Mouse (Mus musculus) liver, adult 2 months (tissue): ENCODE measurements around the gene Cep112. TPM values are rescaled to one million over a fixed set of nuclear protein-coding genes. Genes with fewer than 3 reads are reported as not detected.
A peak's percentile ranks its signal among the peaks of the same experiment; 100 is the strongest.

Source experiments
- DNase-seq: peaks from one replicate; pipeline ENCODE4 v3.0.0-alpha.2; 2011; ENCODE audit warnings: low read depth, low spot score; ENCODE audit errors: extremely low read depth
- H3K27ac ChIP-seq: fragments of 200-500 bp; replicated peaks from 2 replicates; pipeline ENCODE4 v1.5.1; 2012; ENCODE audit warnings: low read depth, mild to moderate bottlenecking, control low read depth, inconsistent platforms, low read length; ENCODE audit not compliant: insufficient read depth
- H3K27me3 ChIP-seq: fragments of 200-500 bp; 2 replicates; pipeline ENCODE4 v1.6.1; 2012; ENCODE audit warnings: mild to moderate bottlenecking, moderate library complexity, low read length, inconsistent platforms; ENCODE audit not compliant: control insufficient read depth, insufficient read depth
- H3K36me3 ChIP-seq: fragments of 200-500 bp; 2 replicates; pipeline ENCODE4 v1.6.1; 2012; ENCODE audit warnings: low read length, inconsistent platforms; ENCODE audit not compliant: control insufficient read depth, insufficient read depth
- H3K4me1 ChIP-seq: fragments of 200-500 bp; 2 replicates; pipeline ENCODE4 v1.6.1; 2011; ENCODE audit warnings: low read length; ENCODE audit not compliant: control insufficient read depth, insufficient read depth
- H3K4me3 ChIP-seq: fragments of 200-500 bp; 2 replicates; pipeline ENCODE4 v1.5.1; 2011; ENCODE audit warnings: low read depth, mild to moderate bottlenecking, control low read depth, low read length, moderate library complexity; ENCODE audit not compliant: insufficient read depth
- H3K79me2 ChIP-seq: fragments of 200-500 bp; 2 replicates; pipeline ENCODE4 v1.6.1; 2012; ENCODE audit warnings: inconsistent platforms, mild to moderate bottlenecking, low read length, moderate library complexity; ENCODE audit not compliant: control insufficient read depth, insufficient read depth
- H3K9ac ChIP-seq: fragments of 200-500 bp; 2 replicates; pipeline ENCODE4 v1.6.1; 2012; ENCODE audit warnings: low read depth, mild to moderate bottlenecking, control low read depth, inconsistent platforms, low read length
- CTCF ChIP-seq: fragments of 200-500 bp; IDR thresholded peaks from 2 replicates; pipeline ENCODE4 v1.5.1; 2011; ENCODE audit warnings: low read depth, low read length, control low read depth
- POLR2A ChIP-seq: fragments of 200-500 bp; IDR thresholded peaks from 2 replicates; pipeline ENCODE4 v1.6.1; 2011; ENCODE audit warnings: low read length, control low read depth; ENCODE audit not compliant: insufficient read depth; ENCODE audit errors: extremely low read depth
- WGBS: fragments of 180-500 bp; shearing (Covaris S2); methylation state at CpG from one replicate; pipeline ENCODE4 v1.1.7; 2018; 5-methylcytosine and 5-hydroxymethylcytosine counted together
- polyA plus RNA-seq: library from polyadenylated mRNA; depleted of rRNA; stranded (reverse); fragments of >200 nt; gene quantifications from 2 replicates; pipeline ENCODE4 v1.2.3, GENCODE M21; 2012
- total RNA-seq: library from RNA; depleted of rRNA; stranded (reverse); fragments of >200 nt; gene quantifications from 2 replicates; pipeline ENCODE4 v1.2.3, GENCODE M21; 2014

The Cep112 gene
- total and polyA plus RNA-seq, 2 experiments: 0.21 to 0.65 TPM

DNA sequence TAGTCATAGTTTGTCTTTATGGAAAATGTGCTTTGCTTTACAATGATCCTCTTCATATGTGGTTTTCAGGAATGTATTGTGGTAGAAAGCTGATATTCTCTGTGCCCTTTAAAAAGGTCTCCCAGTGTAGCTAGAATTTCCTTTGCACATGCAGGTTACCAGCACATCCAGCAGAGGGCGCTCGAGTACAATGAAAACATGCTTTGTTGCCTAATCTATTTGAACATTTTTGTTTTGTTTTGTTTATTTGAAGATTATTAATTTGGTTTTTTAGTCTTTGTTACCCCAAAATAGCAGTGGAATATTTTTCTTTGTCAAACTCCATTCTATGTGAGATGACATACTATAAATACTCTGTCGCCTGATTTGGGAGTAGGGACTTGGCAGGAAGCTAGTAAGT lies 24.8 kb downstream of the Cep112 start:
- DNase-seq: peak; percentile 35
- no peaks in the 10 kb centered on the region for H3K36me3 ChIP-seq
- peak; percentile 64 for TF ChIP-seq CTCF
- TF ChIP-seq POLR2A: no peak

DNA sequence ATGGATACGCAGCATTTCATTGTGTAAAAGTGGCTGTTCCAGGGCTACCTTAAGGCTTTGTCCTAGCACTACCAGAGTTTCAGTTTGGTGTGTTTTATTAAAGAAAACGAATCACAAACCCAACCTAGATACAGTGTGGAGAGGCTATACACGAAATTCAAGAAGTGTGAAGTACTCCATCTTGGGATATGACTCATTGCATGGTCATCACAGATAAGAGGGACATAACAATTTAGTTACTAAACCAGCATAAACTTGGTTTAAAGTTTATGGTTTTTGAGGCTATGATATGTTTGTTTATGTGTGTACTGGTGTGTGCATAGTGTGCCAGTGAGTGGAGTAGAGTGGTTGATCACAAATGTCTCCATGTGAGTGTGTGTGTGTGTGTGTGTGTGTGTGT lies 34.6 kb downstream of the Cep112 start:
- 90% methylated on average over 3 of the region's 3 CpGs for WGBS
- no peak overlapping the region for H3K27ac ChIP-seq
- TF ChIP-seq POLR2A: no peak
- TF ChIP-seq CTCF: no peak
- no peaks in the 10 kb centered on the region for H3K4me1 ChIP-seq
- no peaks in the 10 kb centered on the region for H3K79me2 ChIP-seq
- DNase-seq: no peak
- no peak overlapping the region for H3K4me3 ChIP-seq
- H3K27me3 ChIP-seq: no peaks in the 10 kb centered on the region
- no peak overlapping the region for H3K9ac ChIP-seq
- H3K36me3 ChIP-seq: no peaks in the 10 kb centered on the region

More for the DNA sequence above, 24.8 kb downstream of the Cep112 start:
- no peak overlapping the region for H3K27ac ChIP-seq
- WGBS: 30% methylated on average over 3 of the region's 3 CpGs
- no peaks in the 10 kb centered on the region for H3K79me2 ChIP-seq
- H3K27me3 ChIP-seq: no peaks in the 10 kb centered on the region
- H3K9ac ChIP-seq: no peak overlapping the region
- H3K4me1 ChIP-seq: no peaks in the 10 kb centered on the region
- H3K4me3 ChIP-seq: no peak overlapping the region

DNA sequence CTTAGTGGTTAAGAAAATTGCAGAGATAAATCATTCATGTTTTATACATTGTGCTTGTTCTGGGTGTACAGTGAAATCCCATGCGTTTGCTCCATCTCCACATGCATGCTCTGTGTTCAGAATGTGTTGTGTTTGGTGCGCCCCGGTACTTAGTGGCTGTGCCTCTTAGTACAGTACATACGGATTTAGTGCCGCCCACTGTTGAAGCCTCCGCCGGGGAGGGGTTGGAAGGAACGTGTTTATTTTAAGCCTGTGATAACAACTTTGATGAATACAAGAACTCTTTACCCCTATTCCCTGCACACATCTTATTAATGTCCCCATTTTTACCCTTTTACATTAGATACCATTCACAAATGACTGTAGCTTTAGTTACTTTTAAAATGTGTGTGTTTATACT lies 39.1 kb downstream of the Cep112 start:
- Histone ChIP-seq H3K9ac (no peak overlapping the region), H3K4me1 (no peaks in the 10 kb centered on the region), H3K27me3 (no peaks in the 10 kb centered on the region), H3K27ac (no peak overlapping the region), H3K36me3 (no peaks in the 10 kb centered on the region), H3K4me3 (no peak overlapping the region), H3K79me2 (no peaks in the 10 kb centered on the region)
- no peak for DNase-seq
- TF ChIP-seq POLR2A: no peak
- TF ChIP-seq CTCF: no peak
- 85% methylated on average over 8 of the region's 8 CpGs for WGBS

DNA sequence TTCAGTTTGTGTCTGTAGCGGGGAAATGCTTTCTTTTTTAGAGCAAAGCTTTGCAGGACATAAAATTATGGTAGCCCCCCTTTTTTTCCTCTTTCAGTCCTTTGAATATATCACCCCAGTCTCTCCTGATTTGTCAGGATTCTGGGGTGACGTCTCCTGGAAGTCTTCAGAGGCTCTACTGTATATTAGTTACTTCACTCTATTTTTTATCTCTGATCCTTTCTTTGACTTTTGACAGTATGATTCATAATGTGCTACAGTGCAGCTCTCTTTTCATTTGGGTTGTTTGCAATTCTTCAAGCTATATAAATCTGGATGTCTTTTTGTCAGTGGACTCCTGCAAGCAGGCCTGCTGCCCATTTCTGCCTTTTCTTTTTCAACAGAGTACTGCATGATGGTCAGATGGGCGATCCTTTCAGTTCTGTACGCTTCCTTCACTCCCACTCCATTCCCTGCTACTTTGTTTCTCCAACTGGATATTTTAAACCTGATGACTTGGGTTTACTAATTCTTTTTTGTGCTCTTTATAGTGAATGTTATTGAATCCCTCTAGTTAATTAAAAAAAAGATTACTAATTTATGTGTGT lies 39.8 kb downstream of the Cep112 start:
- 97% methylated on average over 4 of the region's 4 CpGs for WGBS
- H3K36me3 ChIP-seq: no peaks in the 10 kb centered on the region
- no peak for DNase-seq
- TF ChIP-seq CTCF (no peak), POLR2A (no peak)
- no peaks in the 10 kb centered on the region for H3K27me3 ChIP-seq
- H3K4me1 ChIP-seq: no peaks in the 10 kb centered on the region
- no peaks in the 10 kb centered on the region for H3K79me2 ChIP-seq
- H3K27ac ChIP-seq: no peak overlapping the region
- no peak overlapping the region for H3K9ac ChIP-seq
- no peak overlapping the region for H3K4me3 ChIP-seq

DNA sequence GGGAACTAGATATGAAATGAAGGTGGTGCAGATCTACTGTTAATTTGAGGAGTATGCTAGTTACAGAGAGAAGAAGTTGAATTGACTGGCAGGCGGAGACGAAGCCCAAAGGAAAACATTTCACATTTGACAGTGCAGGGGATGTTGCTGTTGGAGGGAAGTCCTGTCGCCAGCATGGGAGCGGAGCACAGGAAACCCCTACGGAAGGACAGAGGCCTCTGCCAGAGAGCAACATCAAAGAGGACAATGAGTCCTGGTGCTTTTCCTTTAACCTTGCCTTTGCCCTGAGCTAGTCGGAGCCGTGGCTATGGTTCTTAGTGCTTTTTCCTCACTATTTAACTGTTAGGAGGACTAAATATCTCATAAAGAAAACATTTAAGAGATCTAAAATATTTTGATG lies 50.7 kb downstream of the Cep112 start:
- no peaks in the 10 kb centered on the region for H3K79me2 ChIP-seq
- 73% methylated on average over 7 of the region's 7 CpGs for WGBS
- TF ChIP-seq CTCF: no peak
- TF ChIP-seq POLR2A: no peak

DNA sequence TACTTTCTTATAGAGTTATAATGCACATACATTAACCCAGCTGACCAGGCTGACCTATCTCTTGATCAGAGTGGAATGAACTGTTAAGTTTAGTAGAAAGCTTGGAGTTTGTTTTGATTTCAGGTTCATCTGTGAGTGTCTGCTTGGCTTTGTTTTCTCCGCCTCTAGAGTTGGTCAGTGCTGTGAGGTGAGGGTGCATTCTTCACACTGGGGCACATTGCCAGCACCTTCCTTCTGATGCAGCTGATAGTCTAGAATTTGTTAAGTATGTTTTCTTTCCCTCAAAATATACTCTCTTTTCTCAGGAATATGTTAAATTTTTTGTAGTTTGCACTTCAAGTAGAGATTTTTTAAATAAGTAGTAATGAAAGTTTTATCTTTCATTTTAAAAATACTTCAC lies 51.2 kb downstream of the Cep112 start:
- H3K79me2 ChIP-seq: no peaks in the 10 kb centered on the region
- no peak overlapping the region for H3K27ac ChIP-seq
- no peaks in the 10 kb centered on the region for H3K36me3 ChIP-seq
- no peak for DNase-seq
- no peak overlapping the region for H3K9ac ChIP-seq
- TF ChIP-seq CTCF (no peak), POLR2A (no peak)
- 97% methylated on average over 1 of the region's 1 CpGs for WGBS
- no peak overlapping the region for H3K4me3 ChIP-seq
- H3K4me1 ChIP-seq: no peaks in the 10 kb centered on the region
- no peaks in the 10 kb centered on the region for H3K27me3 ChIP-seq

More for the DNA sequence above, 50.7 kb downstream of the Cep112 start:
- Histone ChIP-seq H3K27ac (no peak overlapping the region), H3K4me3 (no peak overlapping the region), H3K4me1 (no peaks in the 10 kb centered on the region), H3K36me3 (no peaks in the 10 kb centered on the region), H3K9ac (no peak overlapping the region), H3K27me3 (no peaks in the 10 kb centered on the region)
- no peak for DNase-seq
